Mouse (Mus musculus) left cerebral cortex, adult 2 months (tissue): ENCODE data around the gene Obp2b. TPM values are rescaled to one million over a fixed set of nuclear protein-coding genes. Genes with fewer than 3 reads are reported as not detected.

ENCODE experiments used
- DNase-seq, 2 experiments: peaks; one replicate each; pipeline ENCODE4 v3.0.0; 2021 to 2022; ENCODE audit warnings: low spot score in 2 of 2, mixed read lengths in 1 of 2; ENCODE audit errors: extremely low spot score in 1 of 2
- H3K27ac ChIP-seq: fragments of 200-600 bp; 2 replicates; pipeline ENCODE4 v1.8.1; 2022
- H3K4me3 ChIP-seq: fragments of 200-600 bp; 2 replicates; pipeline ENCODE4 v1.8.1; 2022
- CTCF ChIP-seq: fragments of 200-600 bp; IDR thresholded peaks from 2 replicates; pipeline ENCODE4 v1.8.1; 2022; ENCODE audit warnings: antibody characterized with exemption, mild to moderate bottlenecking, moderate library complexity
- intact Hi-C: fragments of 180-260 bp; cut with DNase I; formaldehyde crosslinking; loops from one replicate; pipeline ENCODE4 v1.15.1; 2025
- total RNA-seq, 2 experiments: library from RNA; stranded (reverse); gene quantifications; 2 replicates each; pipeline ENCODE4 v1.2.3; 2021

Obp2b gene
- total RNA-seq, 2 experiments from 2014 or later, result 0.50 TPM; not detected in 1

GRCm38 (mm10) chr2:25717222-25717621 lies 19.6 kb upstream of the Obp2b start:
- no peak for DNase-seq
- no peak overlapping the region for H3K4me3 ChIP-seq
- no peak for TF ChIP-seq CTCF
- no peak overlapping the region for H3K27ac ChIP-seq
- intact Hi-C loops, result no loop called here

GRCm38 (mm10) chr2:25733199-25733930 lies 3.4 kb upstream of the Obp2b start:
- no peak for DNase-seq
- H3K4me3 ChIP-seq, result no peak overlapping the region
- TF ChIP-seq CTCF, result no peak
- no peak overlapping the region for H3K27ac ChIP-seq
- intact Hi-C loops, result no loop called here

DNA sequence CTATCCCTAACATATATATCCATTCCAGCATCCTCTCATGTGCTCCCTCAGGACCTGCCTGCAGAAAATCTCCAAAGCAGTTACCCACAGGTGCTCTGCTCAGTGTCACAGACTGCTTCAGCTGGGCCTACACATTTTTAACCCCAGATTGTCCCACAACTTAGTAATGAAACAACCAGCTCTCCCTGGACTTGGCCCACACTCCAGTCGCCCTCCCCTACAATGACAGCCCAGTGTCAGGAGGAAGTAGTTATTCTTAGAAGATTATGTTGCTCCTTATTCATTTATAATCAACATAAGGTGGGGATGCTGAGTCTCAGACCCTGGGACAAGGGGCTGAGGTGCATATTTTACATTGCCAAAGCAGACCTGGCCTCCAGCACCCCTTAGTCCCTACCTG lies 4.9 kb downstream of the Obp2b start:
- intact Hi-C loops, result no loop called here
- no peak for DNase-seq
- TF ChIP-seq CTCF, result no peak

GRCm38 (mm10) chr2:25754201-25754600 lies 17.4 kb downstream of the Obp2b start:
- DNase-seq, result no peak
- intact Hi-C loops, result loop anchor here (2.0 kb wide), 1 partner anchor 45 kb away; no protein-coding TSS in a partner anchor
- Histone ChIP-seq H3K27ac (no peak overlapping the region), H3K4me3 (no peak overlapping the region)
- no peak for TF ChIP-seq CTCF

More for the DNA sequence above, 4.9 kb downstream of the Obp2b start:
- H3K4me3 ChIP-seq, result no peak overlapping the region
- no peak overlapping the region for H3K27ac ChIP-seq

GRCm38 (mm10) chr2:25758064-25758625 lies 21.3 kb downstream of the Obp2b start:
- intact Hi-C loops, result no loop called here
- H3K4me3 ChIP-seq, result no peak overlapping the region
- no peak for DNase-seq
- no peak for TF ChIP-seq CTCF
- H3K27ac ChIP-seq, result no peak overlapping the region

- no peak within 1 kb of the TSS for H3K27ac ChIP-seq
- TF ChIP-seq CTCF, result no peak
- intact Hi-C loops, result no loop called here
- no peak for DNase-seq
- H3K4me3 ChIP-seq, result no peak within 1 kb of the TSS
These were observed 28.5 kb downstream of the Obp2b start, which contains the start of gene Lcn3 for GRCm38 (mm10) chr2:25765269-25765668. TSS of gene Lcn3 (plus strand) at chr2:25765569.

- intact Hi-C loops, result no loop called here
- Histone ChIP-seq H3K4me3 (no peak overlapping the region), H3K27ac (no peak overlapping the region)
- no peak for TF ChIP-seq CTCF
- DNase-seq, result no peak
These were observed 31.0 kb downstream of the Obp2b start for GRCm38 (mm10) chr2:25767764-25768163.

- intact Hi-C loops, result no loop called here
- H3K4me3 ChIP-seq, result no peak overlapping the region
- no peak for TF ChIP-seq CTCF
- no peak for DNase-seq
- H3K27ac ChIP-seq, result no peak overlapping the region
These were observed 36.7 kb downstream of the Obp2b start for GRCm38 (mm10) chr2:25773507-25773906.

GRCm38 (mm10) chr2:25774640-25775039 lies 37.8 kb downstream of the Obp2b start:
- TF ChIP-seq CTCF, result no peak
- intact Hi-C loops, result no loop called here
- no peak overlapping the region for H3K4me3 ChIP-seq
- no peak overlapping the region for H3K27ac ChIP-seq
- DNase-seq, result no peak

- no peak for TF ChIP-seq CTCF
- no peak overlapping the region for H3K27ac ChIP-seq
- intact Hi-C loops, result no loop called here
- no peak for DNase-seq
- H3K4me3 ChIP-seq, result no peak overlapping the region
These were observed 39.2 kb downstream of the Obp2b start for GRCm38 (mm10) chr2:25775991-25776390.

DNA sequence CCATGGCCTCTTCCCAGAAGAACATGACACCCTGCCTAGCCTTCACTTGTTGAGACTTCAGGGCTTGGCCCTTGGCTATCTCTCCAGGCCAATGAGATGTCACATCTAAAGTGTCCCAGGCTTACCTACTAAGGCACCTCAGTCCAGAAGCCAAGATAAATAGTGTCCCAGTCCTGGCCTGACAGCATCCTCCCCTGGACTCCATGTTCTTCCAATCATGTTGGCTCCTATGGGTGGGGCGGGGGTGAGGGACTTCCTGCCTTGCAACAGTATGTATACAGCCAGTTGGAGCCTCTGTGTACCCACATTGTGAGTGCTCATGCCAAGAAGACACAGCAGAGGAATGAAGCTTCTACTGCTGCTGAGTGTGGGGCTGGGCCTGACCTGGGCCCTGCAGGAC lies 39.9 kb downstream of the Obp2b start, which contains the start of gene Lcn11:
Gene Lcn11 (plus strand): TSS at position 301 of the 400 bp plus-strand sequence.
- no peak for DNase-seq
- H3K4me3 ChIP-seq, result no peak within 1 kb of the TSS
- no peak within 1 kb of the TSS for H3K27ac ChIP-seq
- intact Hi-C loops, result no loop called here
- no peak for TF ChIP-seq CTCF

GRCm38 (mm10) chr2:25779076-25779475 lies 42.3 kb downstream of the Obp2b start:
- Histone ChIP-seq H3K27ac (no peak overlapping the region), H3K4me3 (no peak overlapping the region)
- TF ChIP-seq CTCF, result no peak
- intact Hi-C loops, result no loop called here
- DNase-seq, result no peak

- TF ChIP-seq CTCF, result no peak
- Histone ChIP-seq H3K27ac (no peak overlapping the region), H3K4me3 (no peak overlapping the region)
- DNase-seq, result no peak
- intact Hi-C loops, result no loop called here
These were observed 44.1 kb downstream of the Obp2b start for GRCm38 (mm10) chr2:25780921-25781320.
